Mouse (Mus musculus): ENCODE results near the gene Ankrd7. TPM values are rescaled to one million over a fixed set of nuclear protein-coding genes. Genes with fewer than 3 reads are reported as not detected.
A peak's percentile ranks its signal among the peaks of the same experiment; 100 is the strongest.
"Not testable (repeated sequence)": the region's sequence is repeated elsewhere in the genome, so short reads cannot be mapped to it uniquely, and the experiment has no call there.

Ankrd7 gene
- polyA plus RNA-seq (2012; ENCODE audit: insufficient read depth, insufficient read length, low replicate concordance, missing spikeins) = not detected in 2 replicates

GRCm38 (mm10) chr6:18866018-18866417 lies at the start of gene Ankrd7:
Gene Ankrd7, plus strand, starts transcription at chr6:18866318.
- H3K4me3 ChIP-seq (ENCODE audit: insufficient read depth, low read depth, low read length) = no peak within 1 kb of the TSS
- TF ChIP-seq CTCF (IDR thresholded peaks at IDR 0.05; ENCODE audit: insufficient read depth, low read depth, low read length) (no peak), POLR2A (IDR thresholded peaks at IDR 0.05; ENCODE audit: insufficient read depth, low read depth, low read length) (no peak)
- no peak within 1 kb of the TSS for H3K27ac ChIP-seq (ENCODE audit: insufficient read depth, low read depth, low read length)
- 92% methylated on average over 8 of the region's 8 CpGs for WGBS
- no peaks in the 10 kb centered on the region for H3K4me1 ChIP-seq (ENCODE audit: control insufficient read depth, insufficient read depth, low read length)

GRCm38 (mm10) chr6:18819343-18819742 lies 46.8 kb upstream of the Ankrd7 start:
- peaks cover 2% of the 10 kb centered on the region for H3K4me1 ChIP-seq (ENCODE audit: control insufficient read depth, insufficient read depth, low read length)
- no peak overlapping the region for H3K4me3 ChIP-seq (ENCODE audit: insufficient read depth, low read depth, low read length)
- WGBS = 12% methylated on average over 4 of the region's 4 CpGs
- TF ChIP-seq POLR2A (IDR thresholded peaks at IDR 0.05; ENCODE audit: insufficient read depth, low read depth, low read length) (no peak), CTCF (IDR thresholded peaks at IDR 0.05; ENCODE audit: insufficient read depth, low read depth, low read length) (no peak)
- H3K27ac ChIP-seq (ENCODE audit: insufficient read depth, low read depth, low read length) = no peak overlapping the region

- Histone ChIP-seq H3K4me1 (ENCODE audit: control insufficient read depth, insufficient read depth, low read length) (peaks cover 2% of the 10 kb centered on the region), H3K4me3 (ENCODE audit: insufficient read depth, low read depth, low read length) (no peak overlapping the region), H3K27ac (ENCODE audit: insufficient read depth, low read depth, low read length) (no peak overlapping the region)
- WGBS = 87% methylated on average over 4 of the region's 4 CpGs
- TF ChIP-seq POLR2A (IDR thresholded peaks at IDR 0.05; ENCODE audit: insufficient read depth, low read depth, low read length) = no peak
- no peak for TF ChIP-seq CTCF (IDR thresholded peaks at IDR 0.05; ENCODE audit: insufficient read depth, low read depth, low read length)
Observed at GRCm38 (mm10) chr6:18820246-18820645, 45.9 kb upstream of the Ankrd7 start.

- Histone ChIP-seq H3K4me1 (ENCODE audit: control insufficient read depth, insufficient read depth, low read length) (peaks cover 2% of the 10 kb centered on the region), H3K27ac (ENCODE audit: insufficient read depth, low read depth, low read length) (no peak overlapping the region; the same call in 1 of the 2 replicates), H3K4me3 (ENCODE audit: insufficient read depth, low read depth, low read length) (no peak overlapping the region)
- TF ChIP-seq POLR2A (IDR thresholded peaks at IDR 0.05; ENCODE audit: insufficient read depth, low read depth, low read length) (no peak), CTCF (IDR thresholded peaks at IDR 0.05; ENCODE audit: insufficient read depth, low read depth, low read length) (no peak)
- WGBS = 25% methylated on average over 1 of the region's 1 CpGs
Observed at GRCm38 (mm10) chr6:18822812-18823211, 43.3 kb upstream of the Ankrd7 start.

GRCm38 (mm10) chr6:18832958-18833357 lies 33.2 kb upstream of the Ankrd7 start:
- TF ChIP-seq POLR2A (IDR thresholded peaks at IDR 0.05; ENCODE audit: insufficient read depth, low read depth, low read length) (no peak), CTCF (IDR thresholded peaks at IDR 0.05; ENCODE audit: insufficient read depth, low read depth, low read length) (no peak)
- H3K4me1 ChIP-seq (ENCODE audit: control insufficient read depth, insufficient read depth, low read length) = no peaks in the 10 kb centered on the region
- WGBS = 84% methylated on average over 1 of the region's 1 CpGs
- H3K4me3 ChIP-seq (ENCODE audit: insufficient read depth, low read depth, low read length) = no peak overlapping the region
- no peak overlapping the region for H3K27ac ChIP-seq (ENCODE audit: insufficient read depth, low read depth, low read length)

- H3K27ac ChIP-seq (ENCODE audit: insufficient read depth, low read depth, low read length); H3K4me3 ChIP-seq (ENCODE audit: insufficient read depth, low read depth, low read length); H3K4me1 ChIP-seq (ENCODE audit: control insufficient read depth, insufficient read depth, low read length): not testable (repeated sequence)
- 100% methylated on average over 2 of the region's 11 CpGs for WGBS
Observed at GRCm38 (mm10) chr6:18844529-18844928, 21.6 kb upstream of the Ankrd7 start.

GRCm38 (mm10) chr6:18845571-18845970 lies 20.5 kb upstream of the Ankrd7 start:
- 23% methylated on average over 5 of the region's 7 CpGs for WGBS
- H3K4me1 ChIP-seq (ENCODE audit: control insufficient read depth, insufficient read depth, low read length); H3K27ac ChIP-seq (ENCODE audit: insufficient read depth, low read depth, low read length): not testable (repeated sequence)
- H3K4me3 ChIP-seq (ENCODE audit: insufficient read depth, low read depth, low read length) = 0 out of 2 replicates have a peak overlapping the region, but pooled peaks have one; percentile 5

GRCm38 (mm10) chr6:18848051-18848701 lies 17.9 kb upstream of the Ankrd7 start, which contains the start of gene Lsm8:
Gene Lsm8, plus strand, starts transcription at chr6:18848579.
- Histone ChIP-seq H3K4me1 (ENCODE audit: control insufficient read depth, insufficient read depth, low read length) (no peaks in the 10 kb centered on the region), H3K27ac (ENCODE audit: insufficient read depth, low read depth, low read length) (peak within 1 kb of the TSS; percentile 89), H3K4me3 (ENCODE audit: insufficient read depth, low read depth, low read length) (peak within 1 kb of the TSS; percentile 65)
- TF ChIP-seq POLR2A (IDR thresholded peaks at IDR 0.05; ENCODE audit: insufficient read depth, low read depth, low read length) = peak; percentile 80
- no peak for TF ChIP-seq CTCF (IDR thresholded peaks at IDR 0.05; ENCODE audit: insufficient read depth, low read depth, low read length)
- WGBS = under 1% methylated on average over 37 of the region's 37 CpGs

- H3K27ac ChIP-seq (ENCODE audit: insufficient read depth, low read depth, low read length) = no peak overlapping the region
- 0% methylated on average over 28 of the region's 28 CpGs for WGBS
- H3K4me3 ChIP-seq (ENCODE audit: insufficient read depth, low read depth, low read length) = peak overlapping the region; percentile 65
- no peaks in the 10 kb centered on the region for H3K4me1 ChIP-seq (ENCODE audit: control insufficient read depth, insufficient read depth, low read length)
- TF ChIP-seq CTCF (IDR thresholded peaks at IDR 0.05; ENCODE audit: insufficient read depth, low read depth, low read length) (no peak), POLR2A (IDR thresholded peaks at IDR 0.05; ENCODE audit: insufficient read depth, low read depth, low read length) (no peak)
Observed at GRCm38 (mm10) chr6:18848702-18849061, 17.4 kb upstream of the Ankrd7 start.

- TF ChIP-seq POLR2A (IDR thresholded peaks at IDR 0.05; ENCODE audit: insufficient read depth, low read depth, low read length) = no peak
- TF ChIP-seq CTCF (IDR thresholded peaks at IDR 0.05; ENCODE audit: insufficient read depth, low read depth, low read length) = no peak
- Histone ChIP-seq H3K4me1 (ENCODE audit: control insufficient read depth, insufficient read depth, low read length) (no peaks in the 10 kb centered on the region), H3K4me3 (ENCODE audit: insufficient read depth, low read depth, low read length) (no peak overlapping the region), H3K27ac (ENCODE audit: insufficient read depth, low read depth, low read length) (no peak overlapping the region)
Observed at GRCm38 (mm10) chr6:18855323-18855722, 10.8 kb upstream of the Ankrd7 start.

All from olfactory bulb, adult 2 months (tissue).